Mouse (Mus musculus): Measurements from ENCODE around the gene Zfp383.

DNA sequence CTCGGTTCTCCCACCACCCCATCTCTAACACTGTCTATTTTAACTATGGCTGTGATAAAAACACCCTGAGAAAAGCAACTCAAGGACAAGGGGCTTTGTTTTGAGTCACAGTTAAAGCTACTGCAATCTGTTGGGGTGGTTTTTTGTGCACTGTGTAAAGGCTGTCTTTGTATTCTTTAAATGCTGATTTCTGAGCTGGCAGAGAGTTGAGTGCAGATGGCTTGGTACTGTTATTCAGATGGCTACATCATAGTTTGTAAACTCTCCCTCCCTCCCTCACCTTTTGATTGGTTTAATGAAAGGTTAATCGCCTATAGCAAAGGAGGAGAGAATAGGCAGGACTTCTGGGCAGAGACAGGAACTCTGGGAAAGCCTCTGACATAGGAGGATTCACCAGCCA is 36.2 kb downstream of the Zfp383 start:
- TF ChIP-seq GATA1 (IDR thresholded peaks at IDR 0.05; ENCODE audit: low read length), result no peak
- no peak for TF ChIP-seq TAL1 (IDR thresholded peaks at IDR 0.05; ENCODE audit: low read length)

Data from erythroblast, embryonic 14.5 days (primary cell).